Mouse (Mus musculus): Measurements from ENCODE around the gene Gm3002. TPM values are rescaled to one million over a fixed set of nuclear protein-coding genes. Genes with fewer than 3 reads are reported as not detected.
"Not testable (repeated sequence)": the region's sequence is repeated elsewhere in the genome, so short reads cannot be mapped to it uniquely, and the experiment has no call there.

Gene Gm3002
- 0.98 and 1.2 TPM in 2 replicates for polyA plus RNA-seq (2016; fragmentation: Nextera tagmentation; extraction: Ambion mirVana)

DNA sequence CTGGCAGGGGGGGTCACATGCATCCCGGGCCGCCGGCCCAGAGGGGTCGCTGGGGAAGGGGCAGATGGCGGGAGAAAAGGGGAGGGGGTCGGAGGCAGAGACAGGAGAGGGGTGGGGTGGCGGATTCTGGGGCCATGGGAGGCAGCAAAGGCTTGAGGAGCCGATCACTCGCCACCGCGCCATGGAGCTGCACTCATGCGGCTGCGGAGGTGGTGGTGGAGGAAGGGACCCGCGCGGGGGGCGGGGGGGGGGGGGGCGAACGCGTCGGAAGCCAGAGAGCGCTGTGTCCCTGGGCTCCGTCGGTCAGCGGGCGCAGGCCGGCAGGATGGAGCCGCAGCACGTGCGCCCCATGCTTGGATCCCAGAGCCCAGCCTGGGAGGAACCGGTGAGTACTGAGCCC is at the start of gene Gm3002:
Gm3002 (plus strand) TSS at position 301 of the 400 bp plus-strand sequence.
- H3K4me2 ChIP-seq; H3K9me3 ChIP-seq; ATAC-seq (ENCODE audit: low FRiP score); H3K4me3 ChIP-seq (replicated peaks); H3K4me1 ChIP-seq; H3K36me3 ChIP-seq (replicated peaks); H3K27me3 ChIP-seq; H3K27ac ChIP-seq; H3K9ac ChIP-seq: not testable (repeated sequence)
- WGBS, result no CpG with 5 or more reads among the region's 31 CpGs

DNA sequence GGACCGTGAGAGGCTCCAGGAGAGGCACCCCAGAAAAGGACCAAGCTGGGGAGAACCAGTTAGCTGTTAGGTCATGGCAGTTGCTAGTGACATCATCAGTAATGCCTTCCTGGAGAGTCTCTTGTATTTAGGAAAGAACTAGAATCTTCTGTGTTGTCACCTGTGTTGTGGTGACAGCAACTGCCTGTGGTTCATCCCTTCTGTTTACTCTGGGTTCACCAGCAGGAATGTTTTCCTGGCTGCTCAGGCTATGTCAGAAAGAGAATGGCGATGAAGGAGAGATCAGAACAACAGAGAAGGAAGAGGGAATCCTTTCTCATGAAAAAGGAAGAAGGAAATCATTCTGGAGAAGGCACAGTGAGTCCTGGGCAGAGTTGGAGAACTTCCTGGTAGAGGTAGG is 36.1 kb downstream of the Gm3002 start, which contains the start of gene Gm3033:
Gm3033 (plus strand) TSS at position 301 of the 400 bp plus-strand sequence.
- not testable (repeated sequence) for H3K9me3 ChIP-seq; H3K36me3 ChIP-seq (replicated peaks); H3K4me2 ChIP-seq; H3K4me1 ChIP-seq; ATAC-seq (ENCODE audit: low FRiP score); H3K4me3 ChIP-seq (replicated peaks); H3K27me3 ChIP-seq; H3K27ac ChIP-seq; H3K9ac ChIP-seq
- no CpG with 5 or more reads among the region's 2 CpGs for WGBS

DNA sequence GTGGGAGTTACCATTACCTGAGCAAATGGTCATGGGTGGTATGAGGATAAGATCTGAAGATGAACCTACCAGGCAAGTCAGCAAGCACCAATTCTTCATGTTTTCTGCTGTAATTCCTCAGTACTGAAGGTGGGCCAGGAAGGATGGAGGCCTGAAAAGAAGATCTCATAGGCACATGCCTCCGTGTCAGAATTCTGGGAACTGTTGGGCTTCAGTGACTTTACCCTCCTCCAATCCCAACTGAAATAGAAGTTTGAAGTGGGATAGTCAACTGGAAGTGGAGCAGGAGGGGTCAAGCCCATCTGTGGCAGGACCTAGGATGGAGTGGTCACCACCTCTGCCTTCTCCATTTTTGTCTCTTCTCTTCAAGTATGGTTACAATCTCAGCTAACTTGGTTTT is 74.0 kb downstream of the Gm3002 start, which contains the start of gene Gm2916:
Gm2916 (plus strand) TSS at position 301 of the 400 bp plus-strand sequence.
- WGBS, result no CpG with 5 or more reads among the region's 1 CpGs
- H3K36me3 ChIP-seq (replicated peaks); H3K9ac ChIP-seq; H3K4me3 ChIP-seq (replicated peaks); H3K9me3 ChIP-seq; ATAC-seq (ENCODE audit: low FRiP score); H3K27ac ChIP-seq; H3K4me1 ChIP-seq; H3K27me3 ChIP-seq; H3K4me2 ChIP-seq: not testable (repeated sequence)

DNA sequence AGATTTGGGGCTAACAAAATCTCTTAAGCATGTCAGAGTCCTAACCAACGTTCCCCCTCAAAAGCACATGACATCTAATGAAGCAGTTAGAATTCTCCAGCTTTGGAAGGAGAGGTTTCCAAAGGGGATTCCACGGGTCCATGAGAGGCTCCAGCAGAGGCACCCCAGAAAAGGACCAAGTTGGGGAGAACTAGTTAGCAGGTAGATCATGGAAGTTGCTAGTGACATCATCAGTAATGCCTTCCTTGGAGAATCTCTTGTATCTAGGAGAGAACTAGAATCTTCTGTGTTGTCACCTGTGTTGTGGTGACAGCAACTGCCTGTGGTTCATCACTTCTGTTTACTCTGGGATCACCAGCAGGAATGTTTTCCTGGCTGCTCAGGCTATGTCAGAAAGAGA is 121.6 kb downstream of the Gm3002 start, which contains the start of gene Gm3029:
Gm3029 (plus strand) TSS at position 301 of the 400 bp plus-strand sequence.
- H3K4me1 ChIP-seq; H3K9me3 ChIP-seq; H3K36me3 ChIP-seq (replicated peaks); H3K4me2 ChIP-seq; ATAC-seq (ENCODE audit: low FRiP score); H3K9ac ChIP-seq; H3K4me3 ChIP-seq (replicated peaks); H3K27ac ChIP-seq; H3K27me3 ChIP-seq: not testable (repeated sequence)
- WGBS, result 69% methylated on average over 2 of the region's 2 CpGs

DNA sequence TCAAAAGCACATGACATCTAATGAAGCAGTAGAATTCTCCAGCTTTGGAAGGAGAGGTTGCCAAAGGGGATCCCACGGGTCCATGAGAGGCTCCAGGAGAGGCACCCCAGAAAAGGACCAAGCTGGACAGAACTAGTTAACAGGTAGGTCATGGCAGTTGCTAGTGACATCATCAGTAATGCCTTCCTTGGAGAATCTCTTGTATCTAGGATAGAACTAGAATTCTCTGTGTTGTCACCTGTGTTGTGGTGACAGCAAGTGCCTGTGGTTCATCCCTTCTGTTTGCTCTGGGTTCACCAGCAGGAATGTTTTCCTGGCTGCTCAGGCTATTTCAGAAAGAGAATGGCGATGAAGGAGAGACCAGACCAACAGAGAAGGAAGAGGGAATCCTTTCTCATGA is 153.4 kb downstream of the Gm3002 start, which contains the start of gene Gm3095:
Gm3095 (plus strand) TSS at position 301 of the 400 bp plus-strand sequence.
- H3K27ac ChIP-seq; H3K4me1 ChIP-seq; H3K4me3 ChIP-seq (replicated peaks); H3K9ac ChIP-seq; H3K4me2 ChIP-seq; H3K9me3 ChIP-seq; H3K36me3 ChIP-seq (replicated peaks); H3K27me3 ChIP-seq; ATAC-seq (ENCODE audit: low FRiP score): not testable (repeated sequence)
- no CpG with 5 or more reads among the region's 2 CpGs for WGBS

DNA sequence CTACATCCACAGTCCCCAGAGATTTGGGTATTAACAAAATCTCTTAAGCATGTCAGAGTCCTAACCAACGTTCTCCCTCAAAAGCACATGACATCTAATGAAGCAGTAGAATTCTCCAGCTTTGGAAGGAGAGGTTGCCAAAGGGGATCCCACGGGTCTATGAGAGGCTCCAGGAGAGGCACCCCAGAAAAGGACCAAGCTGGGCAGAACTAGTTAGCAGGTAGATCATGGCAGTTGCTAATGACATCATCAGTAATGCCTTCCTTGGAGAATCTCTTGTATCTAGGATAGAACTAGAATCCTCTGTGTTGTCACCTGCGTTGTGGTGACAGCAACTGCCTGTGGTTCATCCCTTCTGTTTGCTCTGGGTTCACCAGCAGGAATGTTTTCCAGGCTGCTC is 188.2 kb downstream of the Gm3002 start, which contains the start of gene Gm3099:
Gm3099 (plus strand) TSS at position 301 of the 400 bp plus-strand sequence.
- not testable (repeated sequence) for ATAC-seq (ENCODE audit: low FRiP score); H3K9ac ChIP-seq
- WGBS, result 45% methylated on average over 1 of the region's 3 CpGs

More for the DNA sequence above, 188.2 kb downstream of the Gm3002 start, which contains the start of gene Gm3099:
- H3K27me3 ChIP-seq; H3K4me3 ChIP-seq (replicated peaks); H3K4me2 ChIP-seq; H3K36me3 ChIP-seq (replicated peaks); H3K27ac ChIP-seq; H3K9me3 ChIP-seq; H3K4me1 ChIP-seq: not testable (repeated sequence)

Other genes starting within 250 kb of the Gm3002 start
- not detected in 2 replicates for gene Gm3012, start 175.6 kb upstream of the Gm3002 start, polyA plus RNA-seq (2016; fragmentation: Nextera tagmentation; extraction: Ambion mirVana)
- gene Gm3020, start 158.0 kb upstream of the Gm3002 start, polyA plus RNA-seq (2016; fragmentation: Nextera tagmentation; extraction: Ambion mirVana), result 3.7 and 4.5 TPM in 2 replicates
- gene Gm3043, start 121.3 kb upstream of the Gm3002 start, polyA plus RNA-seq (2016; fragmentation: Nextera tagmentation; extraction: Ambion mirVana), result not detected in 2 replicates
- not detected in 2 replicates for gene Gm3033, start 36.2 kb downstream of the Gm3002 start, polyA plus RNA-seq (2016; fragmentation: Nextera tagmentation; extraction: Ambion mirVana)
- 0.12 TPM in 1 of 2 replicates, not detected in the other for gene Gm2916, start 74.1 kb downstream of the Gm3002 start, polyA plus RNA-seq (2016; fragmentation: Nextera tagmentation; extraction: Ambion mirVana)
- not detected in 2 replicates for gene Gm3029, start 121.7 kb downstream of the Gm3002 start, polyA plus RNA-seq (2016; fragmentation: Nextera tagmentation; extraction: Ambion mirVana)
- not detected in 2 replicates for gene Gm3095, start 153.5 kb downstream of the Gm3002 start, polyA plus RNA-seq (2016; fragmentation: Nextera tagmentation; extraction: Ambion mirVana)
- not detected in 2 replicates for gene Gm3099, start 188.3 kb downstream of the Gm3002 start, polyA plus RNA-seq (2016; fragmentation: Nextera tagmentation; extraction: Ambion mirVana)
- gene Gm5796, start 213.9 kb downstream of the Gm3002 start, polyA plus RNA-seq (2016; fragmentation: Nextera tagmentation; extraction: Ambion mirVana), result 0.89 and 1.6 TPM in 2 replicates

Data from forebrain, embryonic 12.5 days (tissue).